Mouse (Mus musculus) mesoderm, embryonic 11.5 days (tissue): ENCODE results near the gene Rnd1.

Experiments used
- DNase-seq: peaks from one replicate; pipeline ENCODE4 v3.0.0-alpha.2; 2012; ENCODE audit warnings: low read depth, low spot score

Gene Rnd1

DNA sequence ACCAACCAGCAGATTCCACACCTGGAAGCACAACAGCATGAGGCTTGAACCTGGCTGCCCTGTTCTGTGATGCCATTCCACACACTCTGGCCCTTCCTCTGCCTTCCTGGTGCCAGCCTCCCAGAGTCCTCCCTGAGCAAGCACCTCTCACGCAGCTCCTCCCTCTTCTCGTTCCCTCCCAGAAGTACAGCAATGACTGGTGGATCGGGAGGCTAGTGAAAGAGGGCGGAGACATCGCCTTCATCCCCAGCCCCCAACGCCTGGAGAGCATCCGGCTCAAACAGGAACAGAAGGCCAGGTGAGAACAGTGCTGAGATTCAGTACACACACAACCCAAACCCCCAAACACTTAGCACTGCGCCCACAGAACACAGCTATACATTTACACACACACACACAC lies 37.1 kb downstream of the Rnd1 start:
- DNase-seq: no peak

DNA sequence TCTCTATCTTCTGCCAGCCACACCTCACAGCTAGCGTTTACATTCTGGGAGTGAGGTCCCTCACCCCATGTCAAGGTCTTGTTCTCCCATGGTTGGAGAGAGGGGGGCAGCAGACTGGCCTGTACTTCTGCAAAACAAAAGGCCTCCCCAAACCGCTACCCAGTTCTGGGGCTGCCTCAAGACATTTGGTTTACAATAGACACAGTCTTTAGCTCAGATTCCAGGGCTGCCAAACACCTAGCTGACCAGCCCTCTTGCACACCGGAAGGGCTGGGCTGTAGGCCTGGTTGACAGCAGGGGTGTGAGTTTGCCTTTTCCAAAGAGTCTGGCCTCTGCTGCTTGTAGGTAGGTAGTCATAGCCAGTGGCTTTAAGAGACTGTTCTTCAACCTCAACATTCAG lies 40.1 kb downstream of the Rnd1 start:
- no peak for DNase-seq

DNA sequence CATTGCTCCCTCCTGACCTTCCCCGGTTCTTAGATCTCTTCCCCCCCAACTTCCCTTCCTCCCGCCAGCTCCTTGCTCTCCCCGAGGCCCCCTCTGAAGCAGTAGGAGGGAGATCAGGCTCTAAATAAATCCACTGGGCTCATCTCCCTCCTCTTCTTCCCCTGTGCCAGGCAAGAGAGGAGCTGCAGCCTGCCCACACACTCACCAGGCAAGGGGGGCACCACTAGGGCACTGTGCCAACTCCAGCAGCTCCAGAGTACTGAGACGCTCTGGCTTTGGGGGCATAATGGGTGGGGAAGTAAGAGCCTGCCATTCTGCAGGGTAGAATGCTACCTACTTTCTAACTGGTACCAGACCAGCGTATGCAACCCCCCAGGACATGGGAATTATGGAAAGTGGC lies 40.7 kb downstream of the Rnd1 start:
- no peak for DNase-seq

DNA sequence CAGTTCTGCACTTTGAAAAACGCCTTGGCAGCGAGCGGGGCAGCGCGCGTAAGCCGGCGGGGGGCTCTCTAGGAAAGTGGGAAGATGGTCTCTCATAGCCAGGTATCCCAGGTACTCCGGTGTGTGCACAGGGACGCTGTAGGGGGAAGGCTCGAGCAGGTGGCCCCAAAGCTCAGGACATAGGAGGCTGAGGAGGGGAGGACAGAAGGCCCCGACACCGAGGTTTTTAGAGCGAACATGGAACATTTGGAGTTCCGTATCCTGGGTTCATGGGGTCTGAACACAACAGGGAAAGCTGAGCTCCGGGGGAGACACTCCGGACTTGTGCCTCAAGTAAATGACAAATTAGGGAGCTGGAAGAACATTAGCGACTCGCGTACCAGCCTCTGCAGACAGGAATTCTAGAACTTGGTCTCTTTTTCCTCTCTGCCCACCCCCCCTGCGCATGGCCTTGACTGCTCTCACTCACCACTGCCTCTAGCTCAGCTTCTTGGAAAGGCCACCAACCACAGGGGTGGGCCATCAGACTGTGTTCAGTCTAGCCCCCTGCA lies 41.9 kb downstream of the Rnd1 start:
- DNase-seq: no peak

DNA sequence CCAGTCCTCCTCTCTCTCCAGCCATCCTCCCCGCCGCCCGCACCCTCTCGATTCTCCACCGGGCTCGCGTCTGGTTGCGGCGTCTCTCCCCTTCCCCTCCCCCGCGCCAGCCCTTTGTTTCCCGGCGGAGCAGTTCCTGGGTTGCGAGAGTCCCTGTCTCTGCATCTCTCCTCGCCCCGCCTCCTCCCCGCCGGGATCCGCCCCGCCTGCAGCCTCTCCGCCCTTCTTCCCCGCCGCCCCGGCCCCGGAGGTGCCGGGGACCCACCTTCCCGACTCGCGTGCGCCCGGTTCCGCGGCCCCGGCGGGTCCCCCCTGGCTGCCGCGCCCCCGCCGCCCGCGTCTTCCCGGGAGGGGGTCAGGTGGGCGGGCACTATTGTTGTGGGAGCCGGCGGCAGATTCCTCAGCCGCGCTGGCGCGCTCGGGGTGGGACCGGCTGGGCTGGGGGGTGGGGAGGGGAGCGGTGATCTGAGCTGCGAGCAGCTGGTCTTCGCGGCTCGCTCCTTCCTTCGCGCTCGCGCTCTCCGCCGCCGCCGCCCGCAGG lies 42.6 kb downstream of the Rnd1 start:
- peak; percentile 84 for DNase-seq

DNA sequence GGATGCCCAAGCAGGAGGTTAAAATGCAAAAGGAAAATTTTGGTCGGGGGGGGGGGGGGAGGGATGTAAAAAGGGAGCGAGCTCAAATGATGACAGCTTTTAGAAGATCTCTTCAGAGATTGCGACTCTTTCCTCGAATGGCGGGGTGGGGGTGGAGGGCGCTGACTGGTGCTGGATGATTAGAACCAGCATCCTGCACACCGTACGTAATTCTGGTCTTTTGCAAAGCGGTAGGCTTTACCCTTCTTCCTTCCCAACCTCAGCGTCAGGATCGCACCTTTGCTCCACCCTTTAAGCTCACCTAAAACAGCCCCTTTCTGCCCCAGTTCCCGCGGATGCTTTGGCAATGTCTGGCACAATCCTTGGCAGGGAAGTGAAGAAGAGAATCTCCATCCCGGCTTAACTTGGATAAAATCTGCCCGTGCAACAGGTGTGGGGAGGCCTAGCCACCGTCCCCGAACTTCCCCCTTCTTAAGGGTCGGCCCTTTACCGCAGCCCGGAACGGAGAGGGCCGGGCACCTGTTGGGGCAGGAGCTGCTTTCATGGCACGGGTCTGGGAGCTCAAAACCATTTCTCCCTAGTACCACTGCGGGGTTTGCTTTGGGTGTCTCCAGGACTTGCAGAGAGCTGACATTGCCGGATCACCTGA lies 43.3 kb downstream of the Rnd1 start:
- no peak for DNase-seq

DNA sequence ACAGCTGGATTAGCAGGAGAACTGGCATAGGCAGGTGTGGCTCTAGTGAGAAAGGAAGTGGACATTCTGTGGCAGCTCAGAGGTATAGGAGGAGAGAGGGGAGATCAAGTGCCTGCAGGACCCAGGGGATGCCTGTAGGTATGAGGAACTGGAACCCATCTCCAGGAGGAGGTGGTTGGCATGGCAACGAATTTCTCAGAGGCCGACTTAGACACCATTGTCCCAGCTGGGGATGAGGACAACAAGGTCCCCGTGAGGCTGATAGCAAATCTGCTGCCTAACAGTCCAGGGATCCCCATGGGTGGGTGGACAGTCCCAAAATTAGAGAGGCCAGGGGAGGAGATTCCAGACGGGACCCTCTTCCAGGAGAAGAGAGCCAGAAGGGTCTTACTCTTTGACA lies 44.3 kb downstream of the Rnd1 start:
- no peak for DNase-seq

DNA sequence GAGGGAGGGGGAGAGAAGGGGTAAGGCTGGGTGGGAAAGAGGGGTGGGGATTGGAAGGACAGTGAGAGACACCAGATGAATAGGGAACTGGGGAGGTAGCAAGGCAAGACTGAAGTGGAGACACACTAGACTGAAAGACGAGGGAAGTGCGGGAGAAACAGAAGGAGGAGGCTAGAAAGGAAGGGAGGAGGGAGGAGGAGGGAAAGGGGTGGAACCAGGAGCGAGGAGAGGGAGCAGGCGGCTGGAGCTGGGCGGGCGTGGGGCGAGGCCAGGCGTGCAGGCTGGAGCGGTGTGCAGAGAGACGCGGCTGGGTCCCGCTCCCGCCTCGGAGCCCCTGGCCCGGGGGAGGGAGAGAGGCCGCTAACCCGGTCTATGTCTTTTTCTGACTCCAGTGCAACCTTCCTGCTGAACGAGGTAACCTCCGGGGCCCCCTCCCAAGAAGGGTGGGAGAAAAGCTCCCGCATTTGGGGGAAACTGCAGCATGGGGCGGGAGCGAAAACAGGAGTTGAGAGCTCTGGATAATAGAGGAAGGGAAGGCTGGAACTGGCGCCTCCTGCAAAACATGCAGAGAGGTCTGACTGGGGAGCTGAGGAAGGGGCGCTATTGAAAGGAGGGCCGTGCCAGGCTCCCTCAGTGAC lies 45.0 kb downstream of the Rnd1 start:
- no peak for DNase-seq

DNA sequence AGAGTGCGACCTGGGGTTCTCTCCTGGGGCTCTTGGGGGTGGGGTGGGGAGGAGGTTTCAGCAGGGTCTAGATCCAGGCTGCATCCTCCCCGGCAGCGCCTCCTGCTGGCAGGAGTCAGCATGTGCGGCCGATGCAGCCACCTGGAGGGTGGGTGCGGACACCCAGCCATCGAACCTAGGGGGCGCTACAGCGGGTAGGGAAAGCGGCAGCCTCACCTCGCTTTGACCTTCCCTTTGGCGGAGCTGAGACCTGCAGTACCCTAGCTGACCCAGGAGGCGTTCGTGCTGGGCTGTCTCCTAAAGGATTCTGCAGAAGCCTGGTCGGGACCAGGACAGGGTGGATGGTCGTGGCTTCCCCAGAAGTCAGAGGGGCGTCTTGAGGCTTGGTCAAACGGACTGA lies 45.8 kb downstream of the Rnd1 start:
- peak; percentile 91 for DNase-seq

DNA sequence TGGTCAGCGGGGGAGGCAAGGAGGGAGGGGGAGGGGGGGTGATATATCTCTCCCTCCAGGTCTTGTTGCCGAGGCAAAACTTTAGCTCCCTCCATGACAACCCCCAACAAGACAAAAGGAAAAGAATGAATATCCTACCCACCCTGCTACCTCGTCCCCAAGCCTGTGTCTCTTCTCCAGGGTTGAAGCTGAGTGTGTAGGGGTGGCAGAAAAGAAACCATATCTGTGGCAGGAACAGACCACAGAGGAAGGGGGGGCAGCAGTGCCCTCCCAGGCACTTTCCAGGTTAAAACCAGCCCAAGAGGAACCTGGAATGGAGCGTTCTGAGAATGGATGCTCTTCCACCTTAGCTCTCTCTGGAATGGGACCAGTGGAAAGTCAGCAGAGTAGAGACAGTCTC lies 46.7 kb downstream of the Rnd1 start, which contains the start of gene Cacnb3:
Gene Cacnb3, plus strand, starts transcription at position 301 of the 400 bp plus-strand sequence.
- no peak for DNase-seq

DNA sequence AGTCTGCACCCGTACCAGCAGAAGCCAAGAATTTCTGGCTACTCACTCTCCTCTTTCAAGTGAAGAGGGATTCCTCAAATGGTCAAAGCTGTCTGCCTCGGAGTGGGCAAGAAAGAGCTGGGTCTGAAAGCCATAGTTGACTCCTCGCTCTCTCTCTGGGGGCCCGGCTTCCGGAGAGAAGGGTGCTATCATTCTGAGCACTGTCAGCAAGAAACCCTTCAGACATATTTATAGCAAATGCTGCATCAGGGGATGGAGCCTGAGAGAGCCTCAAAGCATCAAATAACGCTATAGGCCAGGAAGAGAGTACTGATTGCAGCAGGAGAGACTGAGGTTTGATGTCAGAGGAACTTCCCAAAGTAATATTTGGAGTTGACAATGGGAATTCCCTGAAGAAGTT lies 47.8 kb downstream of the Rnd1 start:
- DNase-seq: no peak

DNA sequence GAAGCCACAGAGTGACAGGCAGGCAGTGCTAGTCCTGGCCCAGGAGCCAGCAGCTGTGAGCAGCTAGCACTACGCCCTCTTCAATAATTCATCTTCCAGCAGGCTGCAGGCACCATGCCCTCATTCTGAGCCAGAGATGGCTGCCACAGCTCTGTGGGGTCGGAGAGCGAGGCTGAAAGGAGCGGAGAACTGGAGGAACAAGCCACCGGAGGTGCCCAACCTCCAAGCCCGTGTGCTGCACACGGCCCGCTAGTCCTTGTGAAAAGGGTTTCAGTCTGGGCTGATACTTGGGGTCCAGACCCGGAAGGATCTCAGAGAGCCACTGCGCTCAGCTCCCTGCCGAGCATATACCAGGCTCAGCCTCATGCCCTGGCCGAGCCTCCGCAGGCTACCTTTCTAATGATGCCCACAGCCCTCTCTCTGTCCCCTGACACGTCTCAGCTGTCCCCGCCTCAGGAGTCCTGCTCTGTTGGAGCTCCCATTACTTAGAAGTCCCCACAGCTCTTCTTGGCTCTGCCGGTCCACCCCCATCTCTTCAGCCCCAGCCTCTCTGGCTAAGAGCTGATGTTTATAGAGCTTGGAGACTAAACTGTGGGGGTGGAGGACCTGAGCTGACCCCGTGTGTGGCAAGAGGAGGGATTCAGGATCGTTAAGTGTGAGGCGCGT lies 48.5 kb downstream of the Rnd1 start:
- no peak for DNase-seq

DNA sequence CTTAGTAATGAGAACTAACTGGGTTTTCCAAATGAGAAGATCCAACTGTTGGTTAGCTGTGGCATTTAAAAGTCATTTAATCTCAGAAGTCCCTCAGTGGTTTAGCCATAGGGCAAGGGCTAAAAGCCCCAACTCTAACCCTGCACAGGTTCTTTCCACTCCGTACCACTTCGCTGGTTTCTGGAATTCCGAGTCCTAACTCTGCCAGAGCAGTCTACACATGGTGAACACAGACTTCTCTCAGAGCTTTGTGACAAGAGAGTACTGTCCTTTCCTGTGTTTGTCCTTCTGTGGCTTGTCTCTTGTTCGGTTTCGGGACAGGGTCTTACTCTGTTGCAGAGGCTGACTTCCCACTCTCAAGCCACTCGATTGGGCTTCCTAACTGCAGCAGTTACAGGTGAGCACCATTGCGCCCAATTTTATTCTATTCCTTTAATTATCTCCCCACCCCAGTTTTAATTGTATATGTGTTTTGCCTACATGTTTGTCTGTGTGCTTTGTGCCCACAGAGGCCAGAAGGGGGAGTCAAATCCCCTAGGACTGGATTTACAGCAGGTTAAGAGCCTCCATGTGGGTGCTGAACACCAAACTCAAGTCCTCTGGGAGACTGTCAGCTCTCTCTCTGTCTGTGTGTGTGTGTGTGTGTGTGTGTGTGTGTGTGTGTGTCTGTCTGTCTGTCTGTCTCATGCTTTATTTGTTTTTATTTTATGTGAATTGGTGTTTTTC lies 50.6 kb downstream of the Rnd1 start:
- DNase-seq: no peak

DNA sequence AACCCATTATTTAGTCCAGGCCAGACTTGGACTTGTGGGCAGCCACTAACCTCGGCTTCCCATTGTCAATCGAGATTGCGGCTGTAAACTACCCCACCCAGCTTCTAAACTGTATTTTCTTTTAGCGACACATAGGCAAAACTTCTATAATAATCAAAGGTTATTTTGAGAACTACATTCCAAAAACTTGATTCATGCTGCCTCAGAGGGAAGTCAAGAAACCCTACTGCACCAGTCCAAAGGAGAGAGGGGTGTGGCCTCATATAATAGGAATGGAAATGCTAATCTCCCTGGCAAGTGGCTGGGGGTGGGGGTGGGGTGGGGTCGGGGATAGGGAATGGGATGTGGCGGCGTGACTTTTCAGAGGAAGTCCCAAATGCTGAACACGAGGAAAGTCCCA lies 51.2 kb downstream of the Rnd1 start:
- no peak for DNase-seq

DNA sequence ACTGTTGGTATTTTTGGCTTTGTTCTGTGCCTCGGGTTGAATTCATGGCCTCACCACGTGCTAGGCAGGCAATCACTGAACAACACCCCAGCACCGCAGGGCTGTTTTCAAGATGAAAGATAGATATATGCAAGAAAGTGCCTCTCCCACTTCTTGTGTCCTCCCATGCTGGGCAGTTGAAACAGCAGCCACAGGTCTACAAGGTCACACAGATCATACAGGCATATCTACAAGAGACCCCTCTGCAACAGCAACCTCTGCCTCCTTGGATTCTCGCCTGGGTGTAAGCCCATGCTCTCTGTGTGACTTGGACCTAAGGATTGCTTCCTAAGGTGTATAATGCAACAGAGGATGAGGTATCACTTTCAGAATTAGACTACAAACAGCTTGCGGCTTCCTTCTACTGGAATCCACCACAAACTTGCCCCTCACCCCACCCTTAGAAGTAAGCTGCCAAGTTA lies 53.9 kb downstream of the Rnd1 start:
- DNase-seq: no peak

DNA sequence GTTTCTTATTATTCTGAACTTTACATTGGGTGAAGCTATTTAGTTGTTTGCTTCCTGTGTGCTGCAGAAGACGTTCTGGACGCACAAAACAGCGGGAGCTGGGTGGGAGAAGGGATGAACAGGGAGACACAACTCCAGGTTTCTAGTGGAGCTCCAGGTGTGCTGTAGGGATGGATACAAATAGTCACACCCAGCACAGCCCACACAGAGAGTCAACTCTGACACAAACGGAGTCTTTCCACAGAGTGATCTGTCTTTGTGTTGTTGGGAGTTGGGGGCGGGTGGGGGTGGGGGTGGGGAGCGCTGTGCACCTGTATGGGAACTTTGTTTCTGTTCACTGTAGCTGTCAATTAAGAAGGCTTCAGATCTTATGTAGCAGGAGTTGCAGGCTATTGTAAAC lies 54.5 kb downstream of the Rnd1 start:
- no peak for DNase-seq

DNA sequence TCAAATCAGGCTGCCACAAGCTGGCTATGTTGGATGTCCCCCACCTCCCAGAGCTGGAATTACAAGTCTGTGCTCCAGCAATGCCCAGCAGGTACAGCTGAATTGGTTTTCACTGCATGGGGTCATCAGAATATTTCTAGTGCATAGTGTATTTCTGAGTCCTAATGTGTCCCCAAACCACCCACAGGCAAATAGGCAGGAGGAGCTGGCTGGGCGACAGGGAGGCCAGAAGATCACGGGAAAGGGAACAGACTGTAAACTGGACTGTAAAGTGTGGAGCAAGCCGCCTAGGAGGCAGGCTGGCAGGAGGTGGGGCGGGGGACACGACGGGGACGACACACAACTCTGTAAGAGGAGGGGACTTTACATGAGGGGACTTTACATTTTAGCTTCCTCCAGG lies 55.1 kb downstream of the Rnd1 start:
- DNase-seq: no peak

DNA sequence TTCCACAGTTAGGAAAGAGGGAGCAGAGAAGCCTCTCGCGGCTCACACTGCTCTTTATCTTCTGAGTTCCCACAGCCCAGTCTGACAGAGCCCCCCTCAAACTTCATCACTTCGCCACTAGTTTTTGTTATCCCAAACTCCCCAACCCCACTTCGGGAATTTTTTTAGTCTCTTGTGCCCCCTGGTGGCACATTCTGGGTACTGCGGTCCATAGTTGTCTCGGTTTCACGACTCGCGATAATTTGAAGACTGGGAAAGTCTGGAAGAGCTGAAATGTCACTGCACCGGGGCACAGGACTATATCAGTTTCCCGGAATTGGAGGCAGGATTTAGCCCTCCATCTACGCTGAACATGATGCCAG lies 60.1 kb downstream of the Rnd1 start:
- DNase-seq: peak; percentile 90

DNA sequence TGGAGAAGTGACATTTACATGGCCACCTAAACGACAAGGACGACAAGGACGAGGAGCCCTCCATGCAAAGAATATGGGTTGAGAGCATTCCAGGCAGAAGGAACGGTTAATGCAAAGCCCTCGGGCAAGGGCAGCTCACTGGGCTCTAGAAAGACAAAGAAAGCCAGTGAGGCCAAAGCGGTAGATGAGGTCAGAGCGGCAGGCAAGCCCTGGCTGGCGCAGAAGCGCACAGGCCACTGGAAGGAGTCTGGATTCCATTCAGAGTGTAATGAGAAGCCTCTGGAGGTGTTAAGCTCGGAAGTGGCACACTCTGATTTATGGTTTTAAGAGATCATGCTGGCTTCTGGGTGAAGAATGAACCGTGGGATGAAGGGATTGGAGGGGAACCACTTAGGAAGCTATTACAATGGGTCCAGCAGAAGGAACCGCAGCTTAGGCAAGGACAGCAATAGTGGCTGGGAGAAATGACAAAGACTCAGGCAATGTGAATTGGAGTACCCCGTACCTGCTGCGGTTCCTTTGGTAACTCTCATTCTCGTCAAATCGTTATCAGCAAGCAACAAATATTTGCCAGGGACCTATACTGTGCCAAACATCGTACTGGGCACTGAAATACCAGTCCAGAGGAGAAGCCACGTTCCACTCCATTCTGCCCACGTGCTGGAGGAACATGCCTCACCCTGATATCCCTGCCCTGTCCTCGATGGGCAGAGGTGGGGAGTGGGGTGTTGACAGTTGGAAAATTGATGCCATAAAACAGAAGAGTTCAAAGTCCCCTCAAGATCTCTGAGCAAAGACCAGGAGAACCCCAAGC lies 60.7 kb downstream of the Rnd1 start:
- DNase-seq: no peak

DNA sequence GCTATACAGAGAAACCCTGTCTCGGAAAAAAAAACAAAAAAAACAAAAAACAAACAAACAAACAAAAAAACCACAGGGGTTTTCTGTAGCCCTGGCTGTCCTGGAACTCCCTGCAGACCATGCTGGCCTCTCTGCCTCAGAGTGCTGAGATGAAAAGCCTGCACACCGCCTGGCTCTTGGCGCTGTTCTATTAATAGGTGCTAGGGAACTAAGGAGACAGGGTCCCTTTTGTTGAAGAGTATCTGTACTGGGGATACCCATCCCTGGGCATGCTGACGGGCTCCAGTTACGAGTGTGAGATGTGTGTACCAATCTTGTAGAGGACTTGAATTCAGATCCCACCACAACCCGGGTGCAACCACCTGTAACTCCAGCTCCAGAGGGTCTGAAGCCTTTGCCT lies 61.5 kb downstream of the Rnd1 start:
- DNase-seq: no peak

DNA sequence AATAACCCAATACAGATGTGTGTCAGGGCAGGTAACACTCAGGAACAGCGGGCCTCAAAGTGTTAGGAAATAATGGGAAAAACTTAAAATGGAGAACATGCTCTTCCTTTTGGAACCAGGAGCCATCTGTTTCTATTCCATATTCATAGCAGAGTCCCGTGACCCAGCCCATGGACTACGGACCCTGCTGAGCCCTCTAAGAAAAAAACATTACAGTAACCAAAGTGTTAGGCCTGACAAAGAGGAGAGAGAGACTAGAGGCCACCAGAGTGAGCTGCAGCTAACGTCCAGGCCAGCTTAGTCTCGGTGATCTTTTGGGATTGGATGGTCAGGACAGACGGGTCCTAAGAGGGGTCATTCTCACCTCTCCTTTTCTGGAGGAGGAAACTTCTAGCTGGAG lies 62.3 kb downstream of the Rnd1 start:
- no peak for DNase-seq
